Mouse (Mus musculus): ENCODE measurements at regions not wholly inside any gene's neighbourhood (a gene's known extent, or its start where the extent isn't known, plus 50 kb on each side); places are given as distances from the start of the nearest gene placed in this dataset.

DNA sequence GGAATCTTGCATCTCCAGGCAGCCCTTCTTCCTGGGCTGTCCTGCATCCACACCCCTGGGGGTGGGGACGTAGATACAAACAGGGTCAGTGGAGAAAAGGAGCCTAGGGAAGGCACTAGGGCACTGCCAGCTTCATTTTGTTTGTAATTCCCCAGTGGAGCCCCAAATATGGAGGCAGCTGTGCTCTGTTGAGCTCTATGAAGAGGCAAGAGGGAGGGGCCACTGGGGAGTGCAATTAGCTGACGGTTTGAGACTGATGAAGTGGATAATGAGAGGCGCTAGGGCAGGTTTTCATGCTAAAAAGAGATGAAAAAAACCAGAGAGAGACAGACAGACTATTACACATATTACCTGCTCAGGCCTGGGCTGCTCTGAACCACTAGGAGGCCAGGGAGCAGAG lies 135.8 kb upstream of the Grik3 start:
- DNase-seq (ENCODE audit: low spot score in 2 of 2) = no peak

DNA sequence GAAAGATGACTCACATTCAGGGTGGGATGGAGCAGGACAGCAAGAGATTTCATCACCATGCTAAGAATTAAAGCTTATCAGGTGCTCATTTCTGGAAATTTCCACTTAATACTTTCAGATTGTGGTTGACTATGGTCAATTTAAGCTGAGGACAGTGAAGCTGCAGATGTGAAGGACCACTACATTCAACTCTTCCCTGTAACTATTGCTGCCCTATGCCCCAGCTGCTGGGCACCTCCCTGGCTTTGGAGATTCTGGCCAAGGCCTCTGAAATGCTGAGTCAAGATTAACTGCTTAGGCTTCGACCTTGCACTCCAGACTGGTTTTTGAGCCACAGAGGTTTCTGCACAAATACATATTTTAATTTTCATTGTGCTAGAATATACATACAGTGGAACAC lies 140.4 kb upstream of the Grik3 start:
- DNase-seq (ENCODE audit: low spot score in 2 of 2) = no peak

DNA sequence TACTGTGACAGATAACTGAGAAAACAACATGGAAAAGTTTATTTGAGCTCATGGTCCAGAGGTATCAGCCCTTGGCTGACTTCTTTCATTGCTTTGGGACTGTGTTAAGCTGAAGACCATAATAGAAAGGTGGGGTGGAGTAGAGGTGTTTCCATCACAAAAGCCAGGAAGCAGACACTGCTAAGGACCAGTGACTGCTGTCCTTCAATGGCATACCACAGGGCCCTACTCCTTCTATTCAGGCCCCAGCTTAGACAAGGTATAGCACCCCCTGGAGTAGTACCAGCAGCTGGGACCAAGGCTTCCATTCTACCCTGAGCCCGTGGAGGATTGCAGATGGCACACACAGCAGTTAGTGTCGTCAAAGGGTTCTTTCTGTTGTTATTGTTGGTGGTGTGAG lies 151.4 kb upstream of the Grik3 start:
- DNase-seq (ENCODE audit: low spot score in 2 of 2) = no peak

DNA sequence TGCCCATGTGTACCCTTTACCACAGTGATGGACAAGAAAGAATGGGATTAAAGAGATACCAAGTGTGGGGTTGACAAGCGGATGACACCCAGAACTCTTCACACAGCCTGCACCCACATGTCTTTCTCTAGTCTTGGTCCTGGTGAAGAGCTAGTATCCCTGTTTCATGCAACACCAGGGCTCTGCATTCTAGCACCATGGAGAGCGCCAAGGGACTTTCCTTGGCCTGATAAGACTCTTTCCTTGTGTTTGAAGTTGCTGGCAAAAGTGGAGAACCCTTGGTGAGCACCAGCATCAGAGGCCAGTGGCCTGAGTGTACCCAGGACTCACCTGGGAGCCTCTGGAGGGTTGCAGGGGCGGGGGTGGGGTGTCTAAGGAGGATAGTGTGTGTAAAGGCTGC lies 161.7 kb upstream of the Grik3 start:
- no peak for DNase-seq (ENCODE audit: low spot score in 2 of 2)

DNA sequence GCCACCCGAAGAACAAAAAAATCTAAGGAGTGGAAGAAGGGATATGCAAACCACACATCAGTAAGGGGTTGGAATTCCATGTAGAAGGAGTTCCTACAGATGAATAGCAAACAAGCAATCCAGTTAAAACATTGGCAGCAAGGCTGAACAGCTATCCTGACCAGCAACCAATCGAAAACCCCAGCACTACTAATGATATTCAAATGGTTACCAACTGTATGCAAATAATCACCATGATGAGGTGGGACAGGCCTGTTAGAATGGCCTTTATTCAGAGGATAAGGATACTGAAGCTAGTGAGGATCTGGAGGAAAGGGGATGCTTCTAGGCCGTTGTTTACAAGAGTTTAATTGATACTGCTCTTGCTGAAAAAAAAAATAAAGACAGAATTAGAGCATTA lies 166.0 kb upstream of the Grik3 start:
- no peak for DNase-seq (ENCODE audit: low spot score in 2 of 2)

DNA sequence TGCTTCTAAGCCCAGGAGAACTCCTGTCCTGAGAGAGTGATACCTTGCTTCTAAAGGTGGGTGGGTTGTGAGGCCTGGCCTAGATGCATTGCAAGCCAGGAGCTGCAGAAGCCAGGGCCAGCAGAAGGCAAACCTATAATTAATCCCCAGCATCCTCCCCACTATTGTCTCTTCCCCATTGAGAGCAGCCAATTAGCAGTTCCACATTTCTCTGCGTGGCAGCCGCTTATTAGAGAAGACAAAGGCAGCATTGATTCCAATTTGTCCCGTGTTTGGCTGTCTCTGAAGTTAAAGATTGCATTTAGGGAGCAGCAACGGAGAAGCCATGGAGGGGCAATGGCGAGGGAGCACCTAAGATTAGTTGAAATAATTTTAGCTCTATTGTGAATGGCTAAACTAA lies 171.2 kb upstream of the Grik3 start:
- no peak for DNase-seq (ENCODE audit: low spot score in 2 of 2)

DNA sequence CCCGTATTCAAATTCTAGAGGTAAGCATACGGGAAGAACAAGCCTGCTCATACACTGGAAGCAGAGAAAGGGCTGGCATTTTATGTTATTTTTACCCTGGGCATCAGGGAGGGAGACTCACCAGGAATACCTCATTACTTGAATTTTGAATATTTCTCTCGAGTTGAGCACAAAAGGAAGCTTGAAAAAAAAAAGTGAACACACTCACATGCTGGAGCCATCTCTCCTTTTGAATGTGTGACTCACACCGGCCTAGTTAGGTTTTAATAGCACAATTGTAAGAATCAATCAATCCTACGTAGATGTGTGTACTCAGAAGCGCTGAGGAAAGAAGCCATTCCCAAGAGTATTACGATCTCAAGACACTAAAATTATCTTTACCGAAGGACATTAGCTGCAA lies 172.2 kb upstream of the Grik3 start:
- no peak for DNase-seq (ENCODE audit: low spot score in 2 of 2)

DNA sequence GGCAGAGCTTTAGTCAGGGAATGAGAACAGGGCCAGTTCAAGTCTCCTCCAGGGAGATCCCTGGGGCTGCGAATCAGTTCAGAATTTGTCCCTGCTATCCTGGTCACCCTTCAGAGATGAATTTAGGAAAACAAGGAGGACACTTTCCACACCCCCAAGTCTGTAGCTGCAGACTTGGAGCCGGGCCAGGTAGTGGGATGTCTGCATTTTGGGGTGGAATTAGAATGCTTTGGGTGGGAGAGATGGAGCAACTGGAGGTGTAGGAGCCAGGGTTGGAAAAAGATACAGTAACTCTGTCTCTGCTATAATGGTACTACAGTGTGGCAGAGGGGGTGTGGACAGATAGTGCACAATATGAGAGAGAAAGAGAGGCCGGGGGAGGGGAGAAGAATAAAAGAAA lies 173.6 kb upstream of the Grik3 start:
- DNase-seq (ENCODE audit: low spot score in 2 of 2) = no peak

DNA sequence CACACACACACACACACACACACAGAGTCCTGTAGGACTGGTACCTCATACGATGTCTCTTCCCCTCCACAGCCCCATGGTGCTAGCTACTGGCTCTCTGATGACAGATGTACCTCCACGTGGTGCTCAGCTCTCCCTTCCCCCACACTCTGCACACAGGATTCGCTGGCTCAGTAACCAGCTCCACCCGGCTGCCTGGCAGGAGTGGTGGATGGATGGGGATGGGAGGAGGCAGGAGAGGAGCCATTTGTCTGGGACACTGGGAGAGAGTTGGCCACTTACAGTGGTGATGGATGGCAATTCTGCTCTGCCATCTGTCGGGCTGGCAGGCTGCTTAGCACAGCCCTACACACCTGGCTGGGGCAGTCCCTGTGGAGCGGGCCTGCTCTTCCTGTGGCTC lies 174.7 kb upstream of the Grik3 start:
- DNase-seq (ENCODE audit: low spot score in 2 of 2) = peak; percentile 30 to 75

DNA sequence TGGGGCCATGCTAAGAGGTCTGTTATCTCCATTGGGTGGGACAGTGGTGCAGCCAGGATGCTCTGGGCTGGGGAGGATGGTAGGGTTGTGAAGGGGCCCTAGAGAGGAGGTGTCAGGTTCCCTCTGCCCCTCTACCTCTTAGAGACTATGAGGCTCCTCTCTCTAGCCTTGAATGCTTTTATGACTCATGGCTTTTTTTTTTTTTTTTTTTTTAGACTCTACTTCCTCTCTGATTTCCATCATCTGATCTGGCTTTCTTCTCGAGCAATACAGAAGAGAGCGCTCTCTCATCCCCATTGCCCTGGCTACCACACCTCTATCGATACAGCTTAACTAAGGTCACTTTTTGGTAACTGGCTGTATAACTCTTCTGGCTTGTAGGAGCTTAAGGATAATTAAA lies 176.6 kb upstream of the Grik3 start:
- no peak for DNase-seq (ENCODE audit: low spot score in 2 of 2)

DNA sequence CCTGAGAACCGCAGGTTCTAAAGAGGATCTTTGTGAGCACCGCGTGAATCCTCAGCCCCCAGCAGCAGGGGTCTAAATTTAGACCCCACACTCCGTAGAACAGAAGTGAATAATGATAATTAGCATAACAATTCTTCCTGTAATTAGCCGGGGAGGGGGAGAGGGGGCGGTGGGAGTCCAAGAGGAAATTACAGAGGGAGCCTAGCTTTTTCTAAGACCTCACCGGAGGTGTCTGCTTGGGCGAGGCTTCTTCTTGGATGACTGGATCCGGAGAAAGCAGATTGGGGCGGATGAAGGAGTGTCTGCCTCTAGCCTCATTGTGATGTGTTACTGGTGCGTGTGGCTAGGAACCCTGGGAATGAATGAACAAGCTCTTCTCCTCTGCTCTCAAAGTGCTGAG lies 177.2 kb upstream of the Grik3 start:
- no peak for DNase-seq (ENCODE audit: low spot score in 2 of 2)

DNA sequence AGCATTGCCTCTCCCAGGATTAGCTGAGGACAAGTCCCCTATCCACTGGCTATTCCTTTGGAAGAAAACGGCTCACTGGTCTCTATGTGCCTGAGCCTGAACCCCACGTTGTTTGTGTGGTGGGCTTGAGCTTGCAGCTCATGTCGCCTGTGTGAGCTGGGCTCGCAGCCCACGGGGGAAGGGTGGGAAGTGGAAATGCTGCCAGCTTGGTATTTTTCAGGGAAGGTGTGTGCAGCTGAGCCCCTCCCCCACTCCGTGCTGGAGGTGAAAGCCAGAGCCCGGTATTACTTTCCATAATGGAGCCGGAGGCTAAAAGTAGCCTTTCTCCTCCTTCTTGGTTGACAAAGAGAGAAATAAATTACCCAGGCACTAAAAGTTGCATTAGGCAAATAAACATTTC lies 180.5 kb upstream of the Zc3h12a start:
- DNase-seq (ENCODE audit: low spot score in 2 of 2) = no peak

DNA sequence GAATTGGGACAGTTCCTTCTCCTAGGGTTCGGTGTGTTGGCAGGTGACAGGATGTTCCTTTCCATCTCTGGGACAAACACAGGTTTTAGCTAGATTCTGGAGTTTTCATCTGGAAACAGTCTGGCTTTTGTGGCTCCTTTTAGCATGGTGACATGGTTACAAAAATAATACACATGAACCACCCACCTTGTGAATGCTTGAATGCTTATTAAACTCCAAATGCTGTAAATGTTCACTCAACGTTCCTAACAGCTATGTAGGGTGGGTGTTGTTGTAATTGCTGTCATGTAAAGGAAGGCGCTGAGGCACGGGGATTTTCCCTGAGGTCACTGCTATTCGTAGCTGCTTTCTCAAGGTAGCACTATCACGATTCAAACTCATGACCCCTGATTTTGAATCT lies 178.1 kb upstream of the Zc3h12a start:
- no peak for DNase-seq (ENCODE audit: low spot score in 2 of 2)

DNA sequence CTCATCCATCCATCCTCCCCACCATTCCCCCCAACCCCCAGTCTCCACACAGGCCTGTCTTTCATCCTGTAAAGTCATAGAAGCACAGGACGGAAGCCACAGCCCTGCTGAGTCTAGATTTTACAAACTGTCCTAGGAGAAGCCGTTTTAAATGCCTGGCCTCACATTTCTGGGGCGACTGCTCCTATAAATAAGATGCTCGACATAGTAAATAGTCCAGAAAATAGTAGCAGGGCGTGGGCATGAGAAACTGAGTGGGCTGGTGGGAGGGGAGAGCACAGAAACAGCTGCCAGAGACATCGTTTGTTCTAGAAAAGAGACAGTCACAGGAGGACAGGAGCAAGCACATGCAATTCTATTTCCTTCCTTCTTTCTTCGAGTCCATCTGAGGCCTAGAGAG lies 175.0 kb upstream of the Zc3h12a start:
- no peak for DNase-seq (ENCODE audit: low spot score in 2 of 2)

DNA sequence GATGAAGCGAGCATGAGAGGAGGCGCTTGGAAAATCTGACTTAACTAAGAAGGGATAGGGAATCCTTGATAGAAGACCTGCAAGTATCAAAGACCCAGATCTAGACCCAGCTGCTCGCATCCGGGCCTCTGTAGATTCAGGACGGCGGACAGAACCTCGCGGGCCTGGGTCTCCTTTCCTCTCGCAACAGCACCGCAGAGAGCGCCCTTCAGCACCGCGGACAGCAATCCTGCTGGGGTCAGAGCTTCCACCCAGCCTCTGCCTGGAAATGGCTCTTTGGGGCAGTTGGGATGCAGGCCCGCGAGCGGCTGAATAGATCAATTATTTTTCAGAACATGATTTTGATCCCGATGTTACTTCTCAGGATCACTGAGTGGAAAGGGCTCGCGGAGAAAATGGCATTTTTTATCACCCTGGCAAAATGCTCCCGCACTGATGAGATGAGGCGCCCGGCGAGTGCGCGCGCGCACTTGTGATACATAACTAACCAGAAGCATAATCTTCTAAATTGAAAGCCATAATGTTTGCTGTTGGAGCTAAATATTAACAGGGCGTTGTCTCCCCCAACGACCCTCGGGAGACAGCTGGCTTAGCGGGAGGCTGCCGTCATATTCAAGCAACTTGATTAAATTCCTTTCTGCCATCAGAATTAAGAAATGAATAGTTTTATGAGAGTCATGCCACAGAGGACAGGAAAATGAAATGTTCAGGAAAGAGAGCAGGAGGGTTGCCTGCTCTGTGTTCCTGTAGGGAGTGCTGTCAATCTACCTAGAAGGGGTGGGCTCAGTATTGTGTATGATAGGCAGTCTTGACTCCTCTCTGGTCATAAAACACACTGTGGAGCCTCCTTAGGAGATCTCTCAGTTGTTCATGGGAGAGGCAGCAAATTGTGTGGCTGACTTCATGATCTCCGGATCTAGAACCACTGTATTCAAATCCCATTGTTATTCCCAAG lies 173.1 kb upstream of the Zc3h12a start:
- peak; percentile 46 to 65 for DNase-seq (ENCODE audit: low spot score in 2 of 2)

DNA sequence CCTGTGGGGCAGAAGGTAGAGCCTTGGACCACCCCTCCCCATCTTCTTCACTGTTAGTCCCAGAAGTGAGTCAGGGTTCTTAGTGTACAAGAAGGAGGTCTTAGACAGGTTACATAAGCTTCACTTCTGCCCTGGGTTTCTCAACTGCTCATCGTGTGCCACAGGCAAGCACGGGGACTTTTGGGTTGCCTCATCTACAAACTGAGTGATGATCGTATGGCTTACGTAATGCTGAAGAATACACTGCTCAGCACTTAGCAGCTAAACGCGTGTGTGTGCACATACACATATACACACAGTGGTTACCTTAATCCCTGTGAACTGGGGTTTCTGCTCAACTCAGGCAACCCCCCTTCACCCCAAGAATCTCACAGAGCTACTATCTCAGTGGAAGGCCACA lies 163.1 kb upstream of the Zc3h12a start:
- no peak for DNase-seq (ENCODE audit: low spot score in 2 of 2)

DNA sequence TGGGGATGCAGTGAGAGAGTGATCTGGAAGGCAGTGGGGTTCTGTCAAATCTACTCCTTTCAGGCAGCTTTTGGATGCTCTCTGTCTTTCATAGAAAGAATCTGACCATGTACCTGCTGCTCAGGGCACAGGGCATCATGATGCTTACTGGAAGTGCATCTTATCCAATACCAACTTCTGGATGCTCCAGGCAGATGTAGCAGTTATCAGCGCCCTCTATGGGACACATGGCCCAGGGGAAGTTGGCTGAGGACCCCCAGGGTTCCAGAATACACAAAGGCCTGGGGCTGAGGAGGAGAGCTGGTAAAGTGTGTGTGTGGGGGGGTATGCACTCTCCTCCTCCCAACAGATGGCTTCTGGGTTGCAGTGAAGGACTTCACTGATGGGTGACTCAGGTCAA lies 162.1 kb upstream of the Zc3h12a start:
- no peak for DNase-seq (ENCODE audit: low spot score in 2 of 2)

DNA sequence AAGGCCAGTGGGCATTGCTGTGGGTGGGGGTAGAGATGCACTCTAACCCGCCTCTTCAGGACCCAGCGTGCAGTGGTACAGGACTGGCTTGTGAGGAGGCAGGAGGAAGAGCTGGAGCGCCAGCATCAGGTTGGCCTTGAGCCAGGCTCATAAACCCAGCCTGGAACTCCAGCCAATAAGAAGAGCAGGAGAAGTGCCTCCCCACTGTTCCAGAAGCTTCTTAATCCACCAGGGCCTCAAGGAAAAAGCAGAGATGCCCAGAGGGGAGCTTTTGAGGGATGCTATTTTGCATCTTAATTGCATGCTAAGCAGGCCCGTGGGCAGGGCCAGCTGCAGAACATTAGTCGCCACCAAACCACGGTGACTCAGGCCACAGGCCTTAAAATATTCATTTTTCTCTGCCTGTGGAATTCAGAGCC lies 161.4 kb upstream of the Zc3h12a start:
- peak in 1 of 2 experiments; percentile 58 for DNase-seq (ENCODE audit: low spot score in 2 of 2)

DNA sequence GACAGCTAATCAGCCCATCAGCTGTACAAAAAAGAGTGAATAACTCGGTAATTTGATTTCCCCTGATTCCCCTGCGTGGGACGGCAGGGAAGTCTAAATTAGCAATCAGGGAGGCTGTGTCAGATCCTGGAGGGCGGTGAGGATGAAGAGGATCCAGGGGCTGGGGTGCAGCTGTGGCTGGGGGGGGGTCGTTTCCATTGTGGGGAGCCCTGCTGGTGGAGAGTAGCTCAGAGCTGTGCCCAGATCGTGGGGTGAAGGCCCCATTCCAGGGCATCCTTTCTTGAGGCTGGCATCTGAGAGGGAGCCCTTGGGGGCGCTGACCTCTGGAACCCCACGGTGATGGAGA lies 155.3 kb upstream of the Zc3h12a start:
- no peak for DNase-seq (ENCODE audit: low spot score in 2 of 2)

DNA sequence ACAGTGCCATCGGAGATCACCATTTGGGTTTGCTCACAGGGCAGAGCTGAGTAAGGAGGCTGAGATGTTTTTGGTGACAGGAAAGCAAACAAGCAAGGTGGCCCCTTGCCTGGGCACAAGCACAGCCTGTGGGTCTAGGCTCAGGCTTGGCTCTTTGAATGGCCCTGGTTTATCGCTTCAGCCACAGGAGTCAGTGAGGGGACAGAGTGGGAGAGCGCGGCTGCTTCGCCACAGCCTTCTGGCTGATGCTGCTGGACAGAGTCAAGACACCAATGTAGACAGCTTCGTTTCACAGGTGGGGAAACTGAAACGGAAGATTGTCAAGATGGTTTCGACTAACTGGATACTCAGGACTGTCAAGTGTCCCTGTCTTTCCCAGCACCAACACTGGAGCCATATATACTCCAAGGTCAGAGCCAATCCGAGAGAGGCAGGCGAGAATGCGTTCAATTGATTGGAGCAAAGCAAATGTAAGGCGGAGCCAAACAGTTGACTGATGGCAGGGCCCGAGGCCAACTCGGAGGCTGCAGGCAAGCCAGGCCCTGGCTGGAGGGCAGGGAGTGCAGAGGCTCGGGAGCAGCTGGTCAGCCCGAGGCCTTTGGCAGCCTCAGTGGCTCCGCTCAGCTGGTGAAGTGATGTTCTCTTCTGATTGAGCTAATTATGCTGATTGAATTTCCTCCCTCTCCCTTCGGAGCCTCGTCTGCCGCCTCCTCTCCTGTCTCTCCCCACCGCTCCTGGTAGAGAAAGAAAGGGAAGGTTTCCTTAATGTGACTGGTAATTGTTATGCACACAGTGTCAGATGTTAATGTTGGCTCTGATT lies 154.7 kb upstream of the Zc3h12a start:
- DNase-seq (ENCODE audit: low spot score in 2 of 2) = peak; percentile 60 to 91

DNA sequence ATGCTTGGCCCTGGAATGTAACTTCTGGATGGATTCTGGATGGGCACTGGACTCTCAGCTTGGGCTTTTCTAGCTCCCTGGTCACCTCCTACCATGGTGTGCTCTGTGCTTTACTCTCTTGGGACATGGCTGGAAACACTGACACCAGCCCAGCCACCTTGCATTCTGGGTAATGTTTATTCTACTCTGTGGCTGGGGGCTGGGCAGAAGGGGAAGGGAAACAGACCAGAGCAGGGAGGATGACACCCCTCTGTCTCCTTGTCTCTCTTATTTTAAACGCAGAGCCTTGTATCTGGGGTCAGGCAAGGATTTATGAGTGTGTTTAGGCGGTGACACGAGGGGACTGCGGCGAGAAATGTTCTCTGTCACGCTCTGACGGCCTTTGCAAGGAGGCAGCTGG lies 151.5 kb upstream of the Zc3h12a start:
- no peak for DNase-seq (ENCODE audit: low spot score in 2 of 2)

DNA sequence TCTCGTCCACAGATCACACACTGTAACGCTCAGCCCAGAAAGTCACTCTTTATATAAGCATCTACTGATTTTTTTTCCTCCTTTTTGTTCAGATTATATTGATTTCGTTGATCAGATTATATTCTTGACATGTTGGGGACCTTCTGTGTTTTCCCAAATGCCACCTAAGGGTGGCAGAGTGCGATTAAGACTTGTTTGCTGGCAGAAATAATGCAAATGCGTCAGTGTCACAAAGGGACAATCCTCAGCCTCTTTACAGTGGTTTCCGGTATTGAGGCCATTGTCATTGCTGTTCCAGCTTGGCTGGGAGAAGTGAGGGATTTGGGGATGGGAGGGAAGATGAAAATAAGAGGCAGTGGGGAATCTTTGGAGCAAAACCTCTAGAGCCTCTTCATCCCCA lies 149.2 kb upstream of the Zc3h12a start:
- no peak for DNase-seq (ENCODE audit: low spot score in 2 of 2)

DNA sequence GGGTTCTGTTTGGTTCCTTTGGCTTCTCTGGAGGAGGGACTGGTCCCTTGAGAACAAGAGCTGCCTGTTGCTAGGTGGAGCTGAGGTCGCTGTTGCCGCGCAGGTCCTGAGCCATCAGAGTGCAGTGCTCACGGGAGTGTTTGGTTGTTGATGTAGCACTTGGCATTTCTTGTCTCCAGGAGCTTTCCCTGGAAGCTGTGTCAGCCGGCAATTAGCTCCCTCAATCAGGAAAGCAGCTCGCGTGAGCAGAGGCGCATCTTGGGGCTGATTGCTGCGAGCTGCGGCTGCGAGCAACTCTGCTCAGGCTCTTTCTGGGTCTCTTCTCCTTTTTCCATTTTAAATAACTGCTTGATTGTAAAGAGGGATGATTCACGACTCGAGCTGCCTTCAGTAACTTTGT lies 147.6 kb upstream of the Zc3h12a start:
- DNase-seq (ENCODE audit: low spot score in 2 of 2) = no peak
